Mouse (Mus musculus) left cerebral cortex, adult 11 months (tissue): ENCODE data around the gene Rps28.
"Not testable (repeated sequence)": the region's sequence is repeated elsewhere in the genome, so short reads cannot be mapped to it uniquely, and the experiment has no call there.

Experiments used
- DNase-seq: peaks from one replicate; pipeline ENCODE4 v3.0.0; 2022; ENCODE audit warnings: low spot score

The Rps28 gene

DNA sequence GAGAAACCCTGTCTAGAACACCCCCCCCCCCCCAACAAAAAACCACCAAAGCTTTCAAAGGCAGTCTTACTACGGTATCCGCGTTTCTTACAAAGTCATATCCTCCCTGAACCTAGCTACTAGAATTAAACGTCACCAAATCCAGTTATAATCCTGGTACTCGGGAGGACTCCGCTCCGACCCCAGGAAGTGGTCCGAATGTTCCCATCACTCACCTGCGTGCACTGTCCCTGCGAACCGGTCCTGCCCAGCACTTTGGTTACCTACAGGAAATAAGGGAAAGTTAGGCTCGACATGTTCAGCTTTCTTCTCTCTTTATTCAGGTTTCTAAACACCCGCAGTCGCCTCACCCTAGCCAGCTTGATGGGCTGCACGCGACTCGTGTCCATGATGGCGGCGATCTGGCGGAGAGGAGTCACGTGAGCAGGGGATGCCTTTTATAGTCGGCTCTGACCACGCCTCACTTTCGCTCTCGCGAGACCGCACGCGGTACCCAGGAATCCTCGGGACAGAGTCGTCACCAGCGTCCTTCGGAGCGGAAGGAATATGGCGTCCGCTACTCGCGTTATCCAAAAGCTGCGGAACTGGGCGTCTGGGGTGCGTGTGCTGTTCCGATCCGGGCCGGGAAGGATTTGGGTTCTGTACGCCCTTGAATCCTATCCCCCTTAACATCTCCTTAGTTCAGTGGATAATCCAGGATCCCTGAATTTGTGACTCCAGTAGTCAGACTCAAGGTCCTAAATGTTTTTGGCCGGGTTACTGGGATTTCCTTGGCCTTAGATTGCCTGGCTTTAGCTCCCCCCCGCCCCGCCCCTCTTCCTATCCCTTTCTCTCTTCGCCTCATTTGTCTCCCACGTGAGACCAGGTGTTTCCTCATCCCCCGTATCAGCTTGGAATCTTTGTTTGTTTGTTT, at the start of gene Rps28, which contains the start of gene Ndufa7:
Gene Rps28 (minus strand): TSS at position 479 of the 913 bp plus-strand sequence.
Gene Ndufa7 (plus strand): TSS at position 489 of the 913 bp plus-strand sequence.
- peak; percentile 95 for DNase-seq

DNA sequence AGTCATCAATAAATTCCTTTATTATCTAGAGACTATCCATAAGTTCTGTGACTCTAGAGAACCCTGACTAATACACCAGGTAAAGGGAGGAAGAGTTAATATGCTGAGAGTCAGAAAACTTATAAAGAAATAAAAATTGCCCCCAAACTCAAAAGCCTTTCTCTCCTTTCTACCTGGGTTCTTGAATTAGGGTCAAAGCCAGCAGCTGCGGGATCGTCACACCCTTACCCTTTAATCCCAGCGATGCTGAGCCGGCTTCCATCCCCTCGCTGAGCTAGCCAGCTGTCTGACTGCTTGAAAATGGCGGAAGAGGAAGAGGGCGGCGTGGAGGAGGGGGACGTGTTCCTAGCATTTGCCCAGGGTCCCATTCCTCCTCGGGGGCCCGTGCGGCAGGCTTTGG, 49.2 kb upstream of the Rps28 start, which contains the start of gene Gm7029:
Gene Gm7029 (plus strand): TSS at position 301 of the 400 bp plus-strand sequence.
- DNase-seq = not testable (repeated sequence)

DNA sequence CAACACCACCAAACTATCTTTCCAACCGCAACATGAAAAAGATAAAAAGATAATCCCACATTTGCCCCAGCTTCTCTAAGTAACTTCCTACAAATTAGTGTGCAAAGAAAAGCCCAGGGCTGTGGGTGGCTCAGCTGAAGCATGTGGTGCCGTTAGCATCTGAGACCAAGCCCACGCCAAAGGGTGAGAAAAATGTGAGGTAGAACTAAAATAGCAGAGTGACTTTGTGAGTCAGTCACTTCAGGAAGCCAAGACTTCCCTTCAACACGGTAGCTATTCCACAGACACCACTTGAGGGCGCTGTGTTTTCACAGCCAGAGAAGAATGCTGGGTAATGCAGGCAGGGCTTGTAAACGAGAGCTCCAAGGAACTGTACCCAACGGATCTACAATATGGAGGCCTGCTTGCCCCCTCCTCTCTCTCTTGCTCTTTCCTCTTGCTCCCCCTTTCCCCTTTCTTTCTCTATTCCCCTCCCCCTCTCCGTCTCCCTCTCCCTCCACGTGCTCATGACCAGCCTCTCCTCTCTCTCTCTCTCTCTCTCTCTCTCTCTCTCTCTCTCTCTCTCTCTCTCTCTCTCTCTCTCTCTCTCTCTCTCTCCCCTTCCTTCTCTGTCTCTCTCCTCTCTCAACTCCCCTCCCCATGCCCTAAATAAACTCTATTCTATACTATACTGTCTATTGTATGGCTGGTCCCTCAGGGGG, 41.1 kb upstream of the Rps28 start:
- DNase-seq = peak; percentile 80

DNA sequence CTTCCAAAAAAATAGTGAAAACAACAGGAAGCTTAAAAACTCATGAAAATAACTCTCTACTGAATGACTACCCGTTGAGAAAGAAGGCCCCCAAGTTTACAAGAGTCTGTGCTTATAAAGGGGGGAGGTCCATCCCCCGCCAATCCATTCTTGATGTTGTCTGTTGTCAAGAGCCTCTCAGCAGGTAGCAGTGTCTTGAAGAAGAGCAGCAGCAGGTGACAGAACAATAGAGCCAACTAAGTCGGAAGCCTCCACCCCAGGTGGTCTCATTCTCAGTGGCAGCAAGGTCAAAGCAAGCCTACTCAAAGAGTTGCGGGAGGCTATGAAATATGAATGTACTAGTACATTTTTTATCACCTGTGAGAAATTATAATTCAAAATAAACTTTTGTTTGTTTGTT, 33.5 kb upstream of the Rps28 start:
- DNase-seq = no peak

DNA sequence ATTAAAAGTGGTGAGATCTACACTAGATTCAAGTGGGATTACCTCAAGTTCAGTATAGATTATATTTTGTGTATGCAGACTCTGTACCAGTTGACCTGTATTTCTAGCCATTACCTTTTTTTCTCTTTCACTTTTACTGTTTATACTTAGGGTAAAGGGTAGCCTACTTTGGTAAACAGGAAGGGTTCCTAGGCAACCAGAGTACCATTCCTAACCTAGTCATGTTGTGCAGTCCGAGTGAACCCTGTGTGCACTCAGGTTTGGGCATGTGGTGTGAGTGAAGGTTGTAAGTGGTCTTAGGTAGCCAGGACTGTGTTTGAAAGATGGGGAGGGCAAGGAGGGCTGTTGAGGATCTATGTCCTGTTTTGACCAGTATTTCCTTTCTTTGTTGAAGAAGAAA, 27.0 kb upstream of the Rps28 start:
- no peak for DNase-seq

DNA sequence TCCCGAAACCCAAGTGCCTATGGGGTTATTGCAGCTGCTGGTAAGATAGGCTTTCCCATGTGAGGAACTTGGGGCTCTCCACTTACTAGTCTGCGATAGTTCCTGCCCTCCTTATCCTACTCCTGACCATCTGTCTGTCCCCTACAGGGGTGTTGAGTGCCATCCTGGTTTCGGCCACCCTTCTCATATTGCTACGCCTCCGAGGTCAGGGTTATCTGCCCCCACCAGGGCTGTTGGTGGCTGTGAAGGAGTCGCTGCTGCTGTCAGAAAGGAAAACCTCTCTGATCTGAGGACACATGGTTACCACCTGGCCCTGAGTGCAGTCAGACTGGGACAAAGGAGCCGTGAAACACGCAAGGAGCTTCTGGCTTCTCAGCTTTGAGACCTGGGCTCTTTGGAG, 23.8 kb upstream of the Rps28 start:
- DNase-seq = no peak

DNA sequence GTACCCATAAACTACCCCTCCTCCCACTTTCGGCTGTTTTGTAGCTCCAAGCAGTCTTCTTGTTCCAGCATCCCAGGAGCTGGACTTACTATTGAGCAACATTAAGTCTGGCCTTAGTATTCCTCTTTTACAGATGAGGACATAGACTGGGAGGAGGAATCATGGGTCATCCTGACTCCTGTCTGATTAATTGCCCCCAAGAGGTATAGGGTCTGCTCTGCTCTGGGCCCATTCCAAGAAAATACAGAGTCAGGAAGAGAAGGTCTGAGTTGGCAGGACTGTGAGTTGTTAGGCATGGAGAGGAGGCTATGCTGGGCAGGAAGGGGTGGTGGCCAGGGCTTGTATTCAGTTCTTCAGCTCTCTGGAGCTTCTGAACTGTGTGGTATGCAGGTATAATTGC, 19.8 kb upstream of the Rps28 start:
- no peak for DNase-seq

DNA sequence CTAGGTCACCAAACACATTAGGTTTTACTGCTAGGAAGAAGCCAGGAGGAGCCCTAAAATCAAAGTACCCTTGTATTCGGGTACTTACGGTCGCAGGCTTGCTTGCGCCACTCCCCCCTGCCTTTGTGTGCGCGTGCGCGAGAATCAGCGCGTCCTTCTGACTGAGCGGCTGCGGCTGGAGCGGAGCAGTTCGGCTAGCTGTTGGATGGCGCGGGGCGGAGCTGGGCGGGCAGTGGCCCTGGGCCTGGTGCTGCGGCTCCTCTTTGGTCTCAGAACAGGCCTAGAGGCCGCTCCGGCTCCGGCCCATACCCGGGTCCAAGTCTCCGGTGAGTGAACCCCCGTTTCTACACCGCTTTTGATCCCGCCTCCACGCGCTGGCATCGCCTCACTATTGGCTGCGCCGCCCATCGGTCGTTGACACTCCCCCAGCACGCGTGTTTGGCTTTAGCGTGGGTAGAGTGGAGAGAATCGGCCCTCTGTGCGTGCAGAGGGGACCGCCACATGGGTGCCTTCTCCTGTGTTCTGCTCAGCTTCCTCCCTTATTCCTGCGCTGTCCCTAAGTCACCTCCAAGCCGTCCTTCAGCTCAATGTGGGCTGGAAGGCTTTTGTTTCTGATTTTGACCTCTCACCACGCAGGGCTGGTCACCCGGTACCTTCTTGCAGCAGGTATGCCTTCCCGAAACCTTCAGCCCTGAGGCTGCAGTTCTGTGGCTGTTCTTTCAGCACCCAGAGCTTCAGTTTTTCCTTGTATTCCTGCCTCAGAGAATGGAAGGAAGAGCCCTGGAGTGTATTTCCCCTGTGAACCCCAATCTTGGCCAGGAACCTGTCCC, 18.8 kb upstream of the Rps28 start, which contains the start of gene Cd320:
Gene Cd320 (plus strand): TSS at position 126 of the 830 bp plus-strand sequence.
- peak; percentile 88 for DNase-seq

DNA sequence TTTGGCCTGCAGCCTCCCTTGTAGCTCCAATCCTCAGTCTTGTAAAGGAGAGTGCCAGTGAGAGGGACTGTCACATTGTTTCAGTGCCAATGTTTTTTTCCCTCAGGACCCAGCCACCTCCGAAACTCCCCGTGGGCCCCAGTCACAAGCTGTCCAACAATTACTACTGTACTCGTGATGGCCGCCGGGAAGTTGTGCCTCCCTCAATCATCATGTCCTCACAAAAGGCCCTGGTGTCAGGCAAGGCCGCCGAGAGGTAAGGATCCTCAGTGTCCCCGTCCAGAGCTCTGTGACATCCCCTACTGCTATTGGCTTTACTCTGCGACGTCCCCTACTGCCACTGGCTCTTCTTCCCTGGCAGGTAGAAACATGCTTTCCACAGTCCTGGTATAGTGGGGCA, 5.2 kb upstream of the Rps28 start:
- DNase-seq = no peak

DNA sequence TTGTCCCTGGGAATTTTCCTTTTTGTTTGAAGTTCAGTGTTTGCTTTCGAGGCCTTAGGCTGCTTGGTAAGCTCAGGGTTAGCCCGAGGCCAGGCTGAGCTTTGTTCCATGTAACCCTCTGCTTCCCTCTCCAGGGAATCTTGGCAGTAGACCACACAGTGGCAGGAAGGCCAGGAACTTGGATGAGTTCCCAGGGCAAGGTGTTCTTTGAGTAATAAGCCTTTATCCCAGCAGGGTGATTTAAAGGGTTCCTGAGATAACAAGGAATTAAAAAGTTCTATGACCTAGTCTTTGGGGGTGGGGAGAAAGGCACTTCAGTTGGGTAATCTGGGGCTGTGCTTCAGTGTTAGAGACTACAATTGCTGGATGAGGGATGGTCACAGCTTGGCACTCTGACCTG, 4.5 kb upstream of the Rps28 start:
- DNase-seq = no peak

DNA sequence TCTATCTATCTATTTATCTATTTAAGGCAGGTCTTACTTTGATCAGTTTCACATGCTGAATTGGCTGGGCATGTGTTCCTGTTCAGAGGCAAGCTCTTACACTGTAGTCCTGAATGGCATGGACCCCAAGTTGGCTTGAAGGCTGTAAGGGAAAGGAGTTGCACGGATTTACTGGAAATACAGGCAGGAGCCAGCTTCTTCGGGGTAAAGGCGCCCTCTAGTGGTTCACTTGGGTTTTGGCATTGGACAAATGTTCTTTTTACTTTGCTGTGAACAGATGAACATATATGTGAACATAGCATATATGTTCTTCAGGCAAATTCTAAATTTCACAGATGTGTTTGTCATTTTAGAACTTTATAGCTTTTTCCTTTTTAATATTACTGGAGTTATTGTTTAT, 2.5 kb upstream of the Rps28 start:
- DNase-seq = peak; percentile 51

DNA sequence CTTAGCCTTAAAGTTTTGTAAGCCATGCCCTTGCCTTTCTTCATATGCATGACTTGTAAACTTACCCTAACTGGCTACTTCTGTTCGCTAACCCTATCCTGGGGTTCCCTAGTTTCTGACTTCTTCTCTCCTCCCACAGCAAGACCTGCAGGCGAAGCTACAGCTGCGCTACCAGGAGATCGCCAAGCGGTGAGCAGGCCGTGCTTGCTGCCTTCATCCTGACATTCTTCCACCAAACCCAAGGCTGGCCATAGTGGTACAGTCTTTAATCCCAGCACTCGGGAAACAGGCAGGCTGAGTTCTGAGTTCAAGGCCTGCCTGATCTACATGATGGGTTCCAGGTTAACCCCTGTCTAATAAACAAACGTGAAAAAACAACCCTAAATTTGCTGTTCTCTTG, 1.1 kb upstream of the Rps28 start:
- DNase-seq = no peak

DNA sequence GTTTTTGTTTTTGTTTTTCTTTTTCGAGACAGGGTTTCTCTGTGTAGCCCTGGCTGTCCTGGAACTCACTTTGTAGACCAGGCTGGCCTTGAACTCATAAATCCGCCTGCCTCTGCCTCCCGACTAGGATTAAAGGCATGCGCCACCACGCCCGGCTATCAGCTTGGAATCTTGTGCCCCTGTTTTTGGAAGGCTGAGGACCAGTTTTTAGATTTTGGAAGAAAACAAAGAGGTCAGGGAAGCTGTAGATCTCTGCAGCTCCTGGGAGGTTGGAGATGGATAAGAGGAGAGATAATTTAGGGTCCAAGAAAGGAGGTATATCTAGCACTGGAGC, 602 bp upstream of the Rps28 start:
- not testable (repeated sequence) for DNase-seq

DNA sequence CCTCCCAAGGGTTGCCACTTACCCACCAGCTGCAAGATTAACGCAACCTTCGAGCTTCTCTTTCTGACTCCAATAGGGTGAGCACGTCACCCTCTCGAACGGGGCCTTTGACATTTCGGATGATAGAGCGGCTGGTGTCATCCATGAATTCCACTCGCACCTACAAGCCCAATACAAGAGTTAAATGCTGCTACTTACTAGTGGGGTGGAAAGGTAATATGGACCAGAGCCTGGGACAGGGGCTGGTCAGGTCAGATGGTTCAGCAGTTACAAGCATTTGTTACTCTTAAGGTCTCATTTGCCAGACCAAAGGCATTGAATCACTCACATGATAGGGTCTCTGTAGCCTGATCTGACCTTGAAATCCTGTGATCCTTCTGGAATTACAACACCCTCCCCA, 1.2 kb downstream of the Rps28 start:
- DNase-seq = not testable (repeated sequence)

DNA sequence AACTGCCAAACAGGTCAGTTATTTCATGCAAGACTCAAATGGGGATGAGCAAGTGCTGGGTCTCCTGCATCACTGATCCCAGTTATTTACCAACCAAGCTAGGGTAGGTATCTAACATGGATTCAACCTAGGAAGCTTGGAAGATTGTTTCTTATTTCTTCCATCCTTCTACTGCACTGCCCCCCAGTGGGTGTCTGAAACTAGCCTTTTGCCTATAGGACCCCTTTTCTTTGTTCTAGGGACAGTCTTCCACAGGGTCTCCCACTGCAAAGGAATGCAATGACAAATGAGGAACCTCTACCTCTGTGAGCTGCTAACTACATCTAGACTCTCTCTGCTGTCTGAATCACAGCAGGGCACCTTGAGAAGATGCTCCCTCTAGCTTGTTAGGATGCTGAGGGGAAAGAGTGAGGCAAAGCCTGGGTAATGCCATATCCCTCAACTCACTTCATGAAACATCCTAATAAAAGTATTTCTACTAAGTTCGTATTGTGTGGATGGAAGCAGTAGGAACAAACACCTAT, 1.9 kb downstream of the Rps28 start:
- no peak for DNase-seq

DNA sequence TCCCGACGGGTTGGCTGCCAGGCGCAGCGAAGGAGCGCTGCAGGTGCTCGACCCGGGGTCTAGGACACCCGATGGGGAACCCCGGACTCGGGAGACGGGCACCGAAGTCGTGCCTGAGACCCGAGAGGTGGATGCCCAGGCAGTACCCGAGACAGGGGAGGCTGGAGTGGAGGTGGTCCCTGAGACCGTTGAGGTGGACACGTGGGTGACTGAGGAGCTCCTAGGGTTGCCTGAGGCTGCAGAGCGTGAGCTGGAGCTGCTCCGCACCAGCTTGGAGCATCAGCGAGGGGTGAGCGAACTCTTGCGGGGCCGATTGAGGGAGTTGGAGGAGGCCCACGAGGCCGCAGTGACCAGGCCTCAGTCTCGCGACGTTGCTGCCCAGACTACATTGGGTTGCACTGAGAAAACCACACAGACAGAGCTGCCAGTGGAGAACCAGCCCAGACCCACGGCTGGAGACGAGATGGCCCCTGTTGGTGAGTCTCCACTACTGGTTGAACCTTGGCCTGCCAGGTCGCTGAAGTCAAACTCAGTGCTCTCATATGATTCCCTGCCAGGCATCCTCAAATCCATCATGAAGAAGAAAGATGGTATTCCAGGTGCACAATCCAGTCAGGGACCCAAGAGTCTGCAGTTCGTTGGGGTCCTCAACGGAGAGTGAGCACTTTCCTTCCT, 6.3 kb downstream of the Rps28 start:
- no peak for DNase-seq

DNA sequence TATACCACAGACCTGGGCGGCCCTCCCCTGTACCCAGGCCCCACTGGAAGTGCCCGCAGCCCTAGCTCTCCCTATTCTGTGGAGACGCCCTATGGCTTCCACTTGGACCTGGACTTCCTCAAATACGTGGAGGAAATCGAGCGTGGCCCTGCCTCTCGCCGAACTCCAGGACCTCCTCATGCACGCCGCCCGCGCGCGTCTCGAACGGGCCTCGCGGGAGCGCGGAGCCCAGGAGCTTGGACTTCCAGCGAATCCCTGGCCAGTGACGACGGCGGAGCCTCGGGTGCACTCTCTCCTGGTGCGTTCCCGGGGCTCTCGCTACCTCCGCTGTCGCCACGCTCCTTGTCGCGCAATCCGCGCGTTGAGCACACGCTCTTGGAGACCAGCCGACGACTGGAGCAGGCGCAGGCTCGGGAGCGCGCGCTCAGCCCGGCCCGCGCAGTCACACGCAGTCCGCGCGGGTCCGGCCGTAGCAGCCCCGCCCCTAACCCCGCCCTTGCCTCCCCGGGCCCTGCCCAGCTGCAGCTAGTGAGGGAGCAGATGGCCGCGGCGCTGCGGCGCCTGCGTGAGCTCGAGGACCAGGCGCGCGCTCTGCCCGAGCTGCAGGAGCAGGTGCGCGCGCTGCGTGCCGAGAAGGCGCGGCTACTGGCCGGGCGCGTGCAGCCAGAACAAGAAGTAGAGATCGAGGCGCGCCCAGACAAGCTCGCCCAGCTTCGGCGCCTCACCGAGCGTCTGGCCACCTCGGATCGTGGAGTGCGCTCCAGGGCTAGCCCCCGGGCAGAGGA, 7.0 kb downstream of the Rps28 start:
- peak; percentile 86 for DNase-seq

DNA sequence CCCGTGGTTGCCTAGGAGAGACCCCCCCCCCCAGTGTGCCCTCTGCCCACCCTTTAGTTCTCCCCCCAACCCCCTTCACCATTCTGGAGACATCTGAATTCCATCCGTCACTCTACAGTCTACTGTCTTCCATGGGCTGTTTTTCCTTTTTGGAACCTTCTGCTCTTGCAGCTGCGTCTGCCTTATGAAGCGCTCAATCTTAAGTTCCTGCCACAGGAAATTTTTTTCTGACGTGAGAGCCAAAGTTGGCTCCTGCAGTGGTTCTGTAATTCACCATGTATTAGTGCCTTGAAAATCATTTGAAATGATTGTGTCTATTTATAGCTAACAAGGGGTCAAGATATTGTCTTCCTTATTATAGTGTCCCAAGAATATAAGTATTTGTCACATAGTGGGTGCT, 7.8 kb downstream of the Rps28 start:
- no peak for DNase-seq

DNA sequence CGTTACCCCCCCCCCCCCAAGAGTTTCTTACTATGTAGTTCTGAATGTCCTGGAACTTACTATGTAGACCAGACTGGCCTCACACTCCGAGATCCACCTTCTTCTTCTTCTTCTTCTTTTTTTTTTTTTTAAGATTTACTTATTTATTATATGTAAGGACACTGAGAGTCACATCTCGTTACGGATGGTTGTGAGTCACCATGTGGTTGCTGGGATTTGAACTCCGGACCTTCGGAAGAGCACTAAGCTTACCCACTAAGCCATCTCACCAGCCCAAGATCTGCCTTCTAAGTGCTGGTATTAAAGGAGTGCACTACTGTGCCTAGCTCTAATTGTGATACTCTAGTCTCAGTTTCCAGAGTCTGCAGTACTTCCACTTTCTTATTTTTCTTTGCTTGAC, 9.0 kb downstream of the Rps28 start:
- no peak for DNase-seq

DNA sequence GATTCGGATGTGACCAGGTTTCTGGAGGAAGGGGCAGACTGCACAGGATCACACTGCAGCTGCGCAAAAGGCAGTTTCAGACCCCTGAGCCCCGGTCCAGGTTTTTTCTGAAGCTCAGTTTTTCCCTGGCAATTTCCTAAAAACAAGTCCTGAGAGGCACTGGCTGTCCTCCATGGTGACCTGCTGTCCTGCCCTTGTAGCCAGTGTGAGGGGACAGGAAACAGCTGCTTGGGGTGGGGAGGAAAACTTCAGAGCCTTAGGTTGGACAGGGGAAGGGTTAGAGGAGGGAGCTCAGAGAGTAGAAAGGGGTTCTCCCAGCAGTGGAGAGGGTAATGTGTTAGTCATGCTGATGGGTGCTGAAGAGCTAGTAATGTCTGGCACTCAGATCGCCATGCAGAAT, 11.4 kb downstream of the Rps28 start:
- no peak for DNase-seq

DNA sequence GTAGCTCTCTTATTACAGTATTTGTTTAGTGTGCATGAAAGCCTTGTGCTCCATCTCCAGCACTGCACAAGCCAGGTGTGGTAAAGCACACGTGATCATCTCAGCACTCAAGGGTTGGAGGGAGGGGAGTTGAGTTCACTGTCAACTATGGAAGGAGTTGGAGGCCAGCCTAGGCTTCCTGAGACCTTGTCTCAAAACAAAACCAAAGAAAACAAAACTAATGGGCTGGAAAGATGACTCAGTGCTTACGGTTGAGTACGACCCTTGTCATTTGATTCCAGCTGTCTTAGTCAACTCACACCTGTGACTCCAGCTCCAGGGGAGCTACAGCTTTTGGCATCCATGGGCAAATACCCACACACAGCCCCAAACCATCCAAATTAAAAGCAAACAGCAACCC, 11.9 kb downstream of the Rps28 start:
- DNase-seq = no peak
